Mouse (Mus musculus) stomach, postnatal 0 days (tissue): ENCODE measurements at regions not wholly inside any gene's neighbourhood (a gene's known extent, or its start where the extent isn't known, plus 50 kb on each side); places are given as distances from the start of the nearest gene placed in this dataset.
A peak's percentile ranks its signal among the peaks of the same experiment; 100 is the strongest.

Experiments
- ATAC-seq: fragments of 200-750 bp; cut with Nextera tagmentation; 2 replicates; pipeline ENCODE4 v1.8.0; 2017; ENCODE audit not compliant: low FRiP score, low TSS enrichment
- DNase-seq: peaks from one replicate; pipeline ENCODE4 v3.0.0-alpha.2; 2016; ENCODE audit warnings: low spot score
- H3K27ac ChIP-seq: fragments of 300-500 bp; sonication (generic); replicated peaks from 2 replicates; pipeline ENCODE4 v1.5.1; 2014; ENCODE audit warnings: mild to moderate bottlenecking, control low read depth
- H3K27me3 ChIP-seq: fragments of 300-500 bp; sonication (generic); 2 replicates; pipeline ENCODE4 v1.6.1; 2014; ENCODE audit warnings: low read length; ENCODE audit not compliant: control insufficient read depth, insufficient read depth
- H3K36me3 ChIP-seq: fragments of 300-500 bp; sonication (generic); 2 replicates; pipeline ENCODE4 v1.6.1; 2014; ENCODE audit warnings: low read length, mixed read lengths; ENCODE audit not compliant: control insufficient read depth, insufficient read depth
- H3K4me1 ChIP-seq: fragments of 300-500 bp; sonication (generic); replicated peaks from 2 replicates; pipeline ENCODE4 v1.6.1; 2014; ENCODE audit warnings: antibody characterized with exemption; ENCODE audit not compliant: control insufficient read depth, insufficient read depth
- H3K4me2 ChIP-seq: fragments of 300-500 bp; sonication (generic); replicated peaks from 2 replicates; pipeline ENCODE4 v1.6.1; 2014; ENCODE audit warnings: low read depth, mild to moderate bottlenecking, control low read depth, moderate library complexity
- H3K4me3 ChIP-seq: fragments of 300-500 bp; sonication (generic); 2 replicates; pipeline ENCODE4 v1.5.1; 2014; ENCODE audit warnings: low read depth, low read length, control low read depth
- H3K9ac ChIP-seq: fragments of 300-500 bp; sonication (generic); 2 replicates; pipeline ENCODE4 v1.6.1; 2014; ENCODE audit warnings: mild to moderate bottlenecking, low read length, control low read depth, mixed read lengths
- H3K9me3 ChIP-seq: fragments of 300-500 bp; sonication (generic); 2 replicates; pipeline ENCODE4 v1.6.1; 2016; ENCODE audit warnings: low read length; ENCODE audit not compliant: control insufficient read depth
- CTCF ChIP-seq: IDR thresholded peaks from 2 replicates; pipeline ENCODE4 v1.5.1; 2016; ENCODE audit warnings: antibody characterized with exemption, low read depth, mild to moderate bottlenecking, moderate library complexity
- EP300 ChIP-seq: optimal IDR thresholded peaks from 2 replicates; pipeline ENCODE3; 2016; ENCODE audit warnings: antibody characterized with exemption
- WGBS: fragments of 180-500 bp; shearing (Covaris S2); extraction: QIAGEN DNeasy Blood & Tissue Kit; methylation state at CpG from one replicate; pipeline ENCODE4 v1.1.7; 2014; 5-methylcytosine and 5-hydroxymethylcytosine counted together

DNA sequence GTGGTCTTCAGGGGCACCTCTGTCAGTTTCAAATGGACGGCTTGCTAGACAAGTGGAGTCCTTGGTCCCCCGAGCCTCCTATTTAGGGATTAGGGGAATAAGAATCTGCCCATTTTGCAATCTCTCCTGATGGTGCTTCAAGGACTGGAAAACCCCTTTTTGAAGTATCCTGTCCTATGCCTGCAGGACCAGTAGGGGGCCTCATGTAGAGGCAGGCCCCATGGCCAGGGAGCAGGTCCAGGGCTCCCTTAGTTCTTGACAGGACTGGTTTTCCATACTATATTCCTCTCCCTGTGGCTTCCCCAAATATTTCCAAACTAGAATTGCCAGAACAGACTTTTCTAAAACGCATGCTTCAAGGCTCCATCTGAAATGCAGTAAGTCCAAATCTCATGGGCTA lies 332.6 kb downstream of the Fut8 start:
- H3K27ac ChIP-seq: no peak overlapping the region
- H3K9ac ChIP-seq: no peak overlapping the region
- 75% methylated on average over 3 of the region's 3 CpGs for WGBS
- ATAC-seq (no peak), DNase-seq (no peak)
- H3K27me3 ChIP-seq: no peaks in the 10 kb centered on the region
- no peak overlapping the region for H3K4me2 ChIP-seq
- H3K9me3 ChIP-seq: no peaks in the 10 kb centered on the region
- TF ChIP-seq CTCF: peak; percentile 57
- TF ChIP-seq EP300: no peak
- no peaks in the 10 kb centered on the region for H3K36me3 ChIP-seq
- H3K4me1 ChIP-seq: no peaks in the 10 kb centered on the region
- H3K4me3 ChIP-seq: no peak overlapping the region

DNA sequence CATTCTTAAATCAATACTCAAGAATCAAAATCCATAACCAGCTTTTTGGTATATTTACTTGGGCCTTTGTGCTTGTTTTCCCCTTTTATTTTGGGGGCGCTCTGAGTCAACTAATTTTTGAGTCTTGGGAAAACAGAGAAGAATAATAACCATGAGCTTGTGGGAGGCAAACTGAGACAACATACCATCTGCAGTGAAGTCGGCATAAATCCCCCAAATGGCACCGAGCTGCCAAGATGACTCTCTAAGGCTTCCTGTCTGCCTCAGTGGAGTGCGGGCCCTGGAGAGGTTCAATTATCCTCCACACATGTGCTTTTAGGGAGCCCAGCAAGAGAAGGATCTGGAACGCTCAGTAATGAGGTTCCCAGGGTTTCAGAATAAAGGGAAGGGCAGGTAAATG lies 333.1 kb downstream of the Fut8 start:
- H3K36me3 ChIP-seq: no peaks in the 10 kb centered on the region
- no peak overlapping the region for H3K9ac ChIP-seq
- DNase-seq (peak; percentile 6), ATAC-seq (no peak)
- H3K4me1 ChIP-seq: no peaks in the 10 kb centered on the region
- no peak overlapping the region for H3K4me3 ChIP-seq
- H3K27ac ChIP-seq: no peak overlapping the region
- TF ChIP-seq EP300: no peak
- no peak for TF ChIP-seq CTCF
- H3K9me3 ChIP-seq: no peaks in the 10 kb centered on the region
- no peaks in the 10 kb centered on the region for H3K27me3 ChIP-seq
- WGBS: 84% methylated on average over 5 of the region's 5 CpGs
- no peak overlapping the region for H3K4me2 ChIP-seq

DNA sequence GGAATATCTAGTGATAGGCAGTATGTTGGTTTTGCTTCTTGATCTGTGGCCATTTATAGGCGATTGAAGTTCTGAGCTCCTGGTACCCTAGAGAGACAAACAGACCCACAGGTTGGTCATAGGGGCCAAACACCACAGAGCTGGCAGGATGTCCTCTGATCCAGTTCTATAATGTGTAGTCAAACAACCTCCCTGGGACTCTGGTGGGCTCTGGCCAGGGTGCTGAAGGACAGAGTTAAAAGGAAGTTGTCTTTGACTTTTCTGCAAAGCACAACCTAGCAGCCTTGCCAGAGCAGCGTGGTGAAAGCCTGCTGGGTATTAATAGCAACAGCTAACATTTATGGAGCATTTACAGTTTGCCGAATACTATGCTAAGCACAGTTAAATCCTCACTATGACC lies 337.1 kb downstream of the Fut8 start:
- DNase-seq: peak; percentile 14
- H3K4me1 ChIP-seq: no peaks in the 10 kb centered on the region
- no peak for ATAC-seq
- H3K4me2 ChIP-seq: no peak overlapping the region
- no peaks in the 10 kb centered on the region for H3K36me3 ChIP-seq
- no peaks in the 10 kb centered on the region for H3K27me3 ChIP-seq
- no peak overlapping the region for H3K4me3 ChIP-seq
- H3K9ac ChIP-seq: no peak overlapping the region
- TF ChIP-seq EP300 (no peak), CTCF (no peak)
- H3K9me3 ChIP-seq: no peaks in the 10 kb centered on the region
- 55% methylated on average over 3 of the region's 3 CpGs for WGBS
- no peak overlapping the region for H3K27ac ChIP-seq

DNA sequence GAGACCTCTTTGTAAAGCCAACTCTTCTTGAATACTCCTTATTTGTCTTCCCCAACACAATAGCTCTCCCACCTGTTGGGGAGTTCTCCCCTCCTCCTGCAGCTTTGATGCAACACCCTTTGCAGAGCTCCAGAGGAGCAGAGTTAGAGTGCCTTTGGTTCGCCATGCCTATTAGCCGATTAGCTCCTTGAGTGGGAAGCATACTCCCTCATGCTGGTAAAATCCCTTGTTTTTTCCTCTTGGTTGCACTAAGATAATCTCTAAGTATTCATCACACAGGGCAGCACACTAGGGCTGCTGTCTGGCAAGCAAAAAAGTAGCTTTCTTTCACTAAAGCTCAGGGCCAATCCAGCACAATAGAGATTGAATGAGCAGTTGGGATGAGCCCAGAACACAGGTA lies 350.4 kb downstream of the Fut8 start:
- Histone ChIP-seq H3K4me2 (no peak overlapping the region), H3K4me1 (no peaks in the 10 kb centered on the region), H3K9me3 (no peaks in the 10 kb centered on the region), H3K4me3 (no peak overlapping the region), H3K27ac (no peak overlapping the region), H3K36me3 (no peaks in the 10 kb centered on the region), H3K27me3 (no peaks in the 10 kb centered on the region), H3K9ac (no peak overlapping the region)
- ATAC-seq: no peak
- no peak for DNase-seq
- TF ChIP-seq CTCF (no peak), EP300 (no peak)
- WGBS: 75% methylated on average over 2 of the region's 2 CpGs

GRCm38 (mm10) chr12:77589416-77589815 lies 351.5 kb downstream of the Fut8 start:
- DNase-seq (no peak), ATAC-seq (no peak)
- no peaks in the 10 kb centered on the region for H3K9me3 ChIP-seq
- H3K27me3 ChIP-seq: no peaks in the 10 kb centered on the region
- H3K9ac ChIP-seq: no peak overlapping the region
- no peak overlapping the region for H3K4me3 ChIP-seq
- H3K4me2 ChIP-seq: no peak overlapping the region
- TF ChIP-seq CTCF (no peak), EP300 (no peak)
- WGBS: 70% methylated on average over 5 of the region's 5 CpGs
- no peaks in the 10 kb centered on the region for H3K4me1 ChIP-seq
- no peak overlapping the region for H3K27ac ChIP-seq
- no peaks in the 10 kb centered on the region for H3K36me3 ChIP-seq

GRCm38 (mm10) chr12:77594092-77594491 lies 356.2 kb downstream of the Fut8 start:
- Histone ChIP-seq H3K4me1 (no peaks in the 10 kb centered on the region), H3K4me3 (no peak overlapping the region), H3K4me2 (no peak overlapping the region), H3K9me3 (no peaks in the 10 kb centered on the region), H3K27ac (no peak overlapping the region), H3K9ac (no peak overlapping the region), H3K27me3 (no peaks in the 10 kb centered on the region), H3K36me3 (no peaks in the 10 kb centered on the region)
- ATAC-seq (no peak), DNase-seq (no peak)
- WGBS: 80% methylated on average over 1 of the region's 1 CpGs
- TF ChIP-seq EP300: no peak
- TF ChIP-seq CTCF: no peak

DNA sequence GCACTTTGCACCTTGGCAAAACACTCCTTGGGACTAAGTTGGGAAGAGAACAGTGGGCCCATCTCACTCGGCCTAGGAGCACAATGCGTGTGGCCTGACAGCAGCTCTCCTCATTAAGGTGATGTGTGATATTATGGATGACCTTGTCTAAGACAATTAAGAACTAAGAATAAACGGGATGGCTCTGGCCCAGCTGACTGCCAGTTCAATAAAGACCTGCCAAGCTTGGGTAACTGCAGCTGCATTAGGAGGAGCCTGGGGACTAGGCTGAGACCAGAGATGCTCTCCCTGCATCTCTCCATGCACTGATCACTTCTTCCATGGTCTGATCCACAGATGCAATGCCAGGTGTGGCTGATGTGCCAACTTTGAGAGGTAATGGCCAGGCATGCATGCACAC lies 356.7 kb downstream of the Fut8 start:
- TF ChIP-seq CTCF (no peak), EP300 (no peak)
- no peaks in the 10 kb centered on the region for H3K4me1 ChIP-seq
- no peaks in the 10 kb centered on the region for H3K27me3 ChIP-seq
- no peaks in the 10 kb centered on the region for H3K36me3 ChIP-seq
- H3K27ac ChIP-seq: no peak overlapping the region
- no peaks in the 10 kb centered on the region for H3K9me3 ChIP-seq
- 63% methylated on average over 3 of the region's 3 CpGs for WGBS
- no peak overlapping the region for H3K4me2 ChIP-seq
- DNase-seq (no peak), ATAC-seq (no peak)
- H3K4me3 ChIP-seq: no peak overlapping the region
- H3K9ac ChIP-seq: no peak overlapping the region
